Mouse (Mus musculus) liver, embryonic 16.5 days (tissue): ENCODE measurements around the gene Slc34a1. TPM values are rescaled to one million over a fixed set of nuclear protein-coding genes. Genes with fewer than 3 reads are reported as not detected.
A peak's percentile ranks its signal among the peaks of the same experiment; 100 is the strongest.

Source experiments
- ATAC-seq: fragments of 200-750 bp; cut with Nextera tagmentation; 2 replicates; pipeline ENCODE4 v1.8.0; 2017; ENCODE audit warnings: low read depth, mild to moderate bottlenecking, moderate number of reproducible peaks, moderate library complexity
- H3K27ac ChIP-seq: fragments of 300-500 bp; sonication (generic); 2 replicates; pipeline ENCODE4 v1.5.1; 2014; ENCODE audit warnings: mild to moderate bottlenecking, low read length
- H3K27me3 ChIP-seq: fragments of 300-500 bp; sonication (generic); 2 replicates; pipeline ENCODE4 v1.6.1; 2014; ENCODE audit warnings: low read depth, low read length, mixed read lengths; ENCODE audit not compliant: control insufficient read depth, insufficient read depth
- H3K36me3 ChIP-seq: fragments of 300-500 bp; sonication (generic); 2 replicates; pipeline ENCODE4 v1.6.1; 2014; ENCODE audit warnings: mild to moderate bottlenecking; ENCODE audit not compliant: control insufficient read depth, insufficient read depth
- H3K4me1 ChIP-seq: fragments of 300-500 bp; sonication (generic); 2 replicates; pipeline ENCODE4 v1.6.1; 2014; ENCODE audit warnings: low read depth, low read length, mixed read lengths; ENCODE audit not compliant: control insufficient read depth
- H3K4me2 ChIP-seq: fragments of 300-500 bp; sonication (generic); 2 replicates; pipeline ENCODE4 v1.6.1; 2014; ENCODE audit warnings: low read depth, low read length, mixed read lengths
- H3K4me3 ChIP-seq: fragments of 300-500 bp; sonication (generic); 2 replicates; pipeline ENCODE4 v1.5.1; 2014; ENCODE audit warnings: low read depth, mild to moderate bottlenecking, low read length
- H3K9ac ChIP-seq: fragments of 300-500 bp; sonication (generic); 2 replicates; pipeline ENCODE4 v1.6.1; 2014; ENCODE audit warnings: low read depth, low read length
- H3K9me3 ChIP-seq: fragments of 300-500 bp; sonication (generic); replicated peaks from 2 replicates; pipeline ENCODE4 v1.6.1; 2016; ENCODE audit warnings: low read length; ENCODE audit not compliant: control insufficient read depth
- WGBS: fragments of 180-500 bp; shearing (Covaris S2); extraction: QIAGEN DNeasy Blood & Tissue Kit; methylation state at CpG from one replicate; pipeline ENCODE4 v1.1.7; 2014; ENCODE audit not compliant: insufficient replicate concordance; 5-methylcytosine and 5-hydroxymethylcytosine counted together
- microRNA-seq: library from miRNA; unstranded; fragments of <30 nt; microRNA quantifications from one replicate; pipeline ENCODE4, GENCODE M21; 2016
- polyA plus RNA-seq: library from polyadenylated mRNA; unstranded; fragments of >200 nt; fragmentation: Nextera tagmentation; extraction: Ambion mirVana; gene quantifications from 2 replicates; pipeline ENCODE4 v1.2.1, GENCODE M21; 2015

Gene Slc34a1
- polyA plus RNA-seq, 1 experiment from 2014 or later: not detected

- H3K27me3 ChIP-seq: peaks cover 35% of the 10 kb centered on the region
- peaks cover 16% of the 10 kb centered on the region for H3K4me1 ChIP-seq
- H3K4me2 ChIP-seq: no peak overlapping the region
- WGBS: 38% methylated on average over 2 of the region's 2 CpGs
- no peak overlapping the region for H3K4me3 ChIP-seq
- H3K36me3 ChIP-seq: peaks cover 17% of the 10 kb centered on the region
- no peak for ATAC-seq
- no peak overlapping the region for H3K27ac ChIP-seq
- no peaks in the 10 kb centered on the region for H3K9me3 ChIP-seq
- no peak overlapping the region for H3K9ac ChIP-seq
Measured at GRCm38 (mm10) chr13:55462965-55463364, 65.0 kb downstream of the Slc34a1 start.

- 12% methylated on average over 14 of the region's 14 CpGs for WGBS
- Histone ChIP-seq H3K27ac (no peak overlapping the region), H3K27me3 (peaks cover 36% of the 10 kb centered on the region), H3K9ac (no peak overlapping the region), H3K4me2 (peak overlapping the region; percentile 72), H3K36me3 (peaks cover 14% of the 10 kb centered on the region), H3K4me1 (peaks cover 16% of the 10 kb centered on the region), H3K4me3 (peak overlapping the region; percentile 56), H3K9me3 (no peaks in the 10 kb centered on the region)
- ATAC-seq: no peak
Measured at GRCm38 (mm10) chr13:55463399-55464026, 65.5 kb downstream of the Slc34a1 start.

DNA sequence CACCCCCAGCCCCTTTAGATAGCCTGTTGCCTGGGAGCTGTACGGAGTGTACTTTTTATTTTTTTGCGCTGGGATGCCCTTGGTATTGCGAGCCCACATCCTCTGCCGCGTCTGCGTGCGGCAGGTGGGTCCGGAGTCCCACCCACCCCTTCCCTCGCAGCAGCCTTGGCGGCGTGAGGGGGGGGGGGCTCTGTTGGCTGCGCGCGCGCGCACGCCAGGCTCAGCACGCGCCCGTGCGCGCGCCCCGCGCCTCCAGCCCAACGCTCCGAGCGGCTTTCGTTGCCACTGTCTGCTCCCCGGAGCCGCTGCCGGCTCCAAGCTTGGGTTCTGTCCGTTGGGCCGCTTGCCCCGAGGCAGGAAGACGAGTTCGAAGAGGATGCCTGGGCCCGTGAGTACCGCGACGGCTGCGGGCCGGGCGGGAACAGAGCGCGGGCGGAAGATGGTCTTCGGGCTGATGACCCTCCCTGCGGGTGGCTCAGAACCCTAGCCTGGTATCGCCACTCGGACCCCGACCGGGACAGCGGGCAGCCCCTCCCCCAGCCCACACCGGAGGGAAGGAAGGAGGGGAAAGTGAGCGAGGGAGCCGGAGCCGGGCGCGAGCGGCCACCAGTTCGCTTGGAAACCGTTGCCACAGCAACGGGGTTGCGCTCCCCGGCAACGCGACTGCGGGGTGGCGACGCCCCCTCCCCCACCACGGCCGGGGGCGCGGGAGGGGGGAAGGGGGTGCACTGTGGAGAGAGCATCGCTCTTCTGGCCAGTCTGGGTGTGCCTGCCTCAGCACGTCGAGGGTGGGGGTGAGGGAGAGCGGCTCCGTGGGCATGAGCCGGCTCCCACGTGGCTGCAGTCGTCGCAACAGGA lies 66.3 kb downstream of the Slc34a1 start, which contains the start of gene Prr7:
Gene Prr7 (plus strand): TSS at position 241 of the 858 bp plus-strand sequence.
- peak within 1 kb of the TSS; percentile 72 for H3K4me2 ChIP-seq
- peaks cover 41% of the 10 kb centered on the region for H3K27me3 ChIP-seq
- H3K4me3 ChIP-seq: peak within 1 kb of the TSS; percentile 56
- peaks cover 16% of the 10 kb centered on the region for H3K4me1 ChIP-seq
- H3K9me3 ChIP-seq: no peaks in the 10 kb centered on the region
- peak; percentile 37 for ATAC-seq
- under 1% methylated on average over 76 of the region's 84 CpGs for WGBS
- H3K36me3 ChIP-seq: peaks cover 9% of the 10 kb centered on the region
- H3K9ac ChIP-seq: peak within 1 kb of the TSS; percentile 32; the same call in 1 of the 2 replicates
- H3K27ac ChIP-seq: no peak within 1 kb of the TSS

GRCm38 (mm10) chr13:55465184-55465583 lies 67.2 kb downstream of the Slc34a1 start:
- Histone ChIP-seq H3K4me3 (no peak overlapping the region), H3K36me3 (peaks cover under 1% of the 10 kb centered on the region; the same call in 1 of the 2 replicates), H3K4me1 (peaks cover 16% of the 10 kb centered on the region), H3K9ac (no peak overlapping the region), H3K27me3 (peaks cover 49% of the 10 kb centered on the region), H3K4me2 (no peak overlapping the region), H3K27ac (no peak overlapping the region), H3K9me3 (no peaks in the 10 kb centered on the region)
- WGBS: 0% methylated on average over 3 of the region's 3 CpGs
- ATAC-seq: no peak

Small RNAs within 50 kb of the gene (microRNA-seq; reads per million reads assigned to microRNA genes)
- gene Mir6943: 2.0 reads per million

Other genes starting within 250 kb of the Slc34a1 start
- 6.1 and 6.9 TPM in 2 replicates for gene Fgfr4, start 245.5 kb upstream of the Slc34a1 start, polyA plus RNA-seq
- 12.2 and 13.0 TPM in 2 replicates for gene Nsd1, start 188.4 kb upstream of the Slc34a1 start, polyA plus RNA-seq
- 202 and 206 TPM in 2 replicates for gene Prelid1, start 77.7 kb upstream of the Slc34a1 start, polyA plus RNA-seq
- gene Rab24, start 76.2 kb upstream of the Slc34a1 start, polyA plus RNA-seq: 42.2 and 50.1 TPM in 2 replicates
- gene Mxd3, start 68.4 kb upstream of the Slc34a1 start, polyA plus RNA-seq: 24.0 and 28.7 TPM in 2 replicates
- gene Lman2, start 35.4 kb upstream of the Slc34a1 start, polyA plus RNA-seq: 53.3 and 55.5 TPM in 2 replicates
- gene Rgs14, start 28.5 kb upstream of the Slc34a1 start, polyA plus RNA-seq: 2.8 and 3.2 TPM in 2 replicates
- not detected in 2 replicates for gene Pfn3, start 17.0 kb downstream of the Slc34a1 start, polyA plus RNA-seq
- gene F12, start 28.6 kb downstream of the Slc34a1 start, polyA plus RNA-seq: 147 and 184 TPM in 2 replicates
- gene Grk6, start 46.9 kb downstream of the Slc34a1 start, polyA plus RNA-seq: 10.4 and 12.1 TPM in 2 replicates
- not detected in 2 replicates for gene Prr7, start 66.1 kb downstream of the Slc34a1 start, polyA plus RNA-seq
- gene Dbn1, start 89.9 kb downstream of the Slc34a1 start, polyA plus RNA-seq: 6.1 and 7.7 TPM in 2 replicates
- gene Pdlim7, start 115.5 kb downstream of the Slc34a1 start, polyA plus RNA-seq: 24.4 and 27.9 TPM in 2 replicates
- 9.3 and 10.9 TPM in 2 replicates for gene Dok3, start 131.1 kb downstream of the Slc34a1 start, polyA plus RNA-seq
- gene Ddx41, start 138.5 kb downstream of the Slc34a1 start, polyA plus RNA-seq: 20.9 and 22.0 TPM in 2 replicates
- gene Fam193b, start 172.9 kb downstream of the Slc34a1 start, polyA plus RNA-seq: 8.4 and 8.7 TPM in 2 replicates
- gene Tmed9, start 175.5 kb downstream of the Slc34a1 start, polyA plus RNA-seq: 55.7 and 63.6 TPM in 2 replicates
- gene B4galt7, start 201.7 kb downstream of the Slc34a1 start, polyA plus RNA-seq: 5.7 and 6.5 TPM in 2 replicates
- 13.0 and 13.3 TPM in 2 replicates for gene Caml, start 224.8 kb downstream of the Slc34a1 start, polyA plus RNA-seq
- 14.3 TPM in 2 replicates for gene Ddx46, start 236.8 kb downstream of the Slc34a1 start, polyA plus RNA-seq